Mouse (Mus musculus): ENCODE measurements around the gene Nav3.

The Nav3 gene

GRCm38 (mm10) chr10:109907206-109907605 lies 548.8 kb downstream of the Nav3 start:
- 73% methylated on average over 4 of the region's 4 CpGs for WGBS

- 68% methylated on average over 6 of the region's 6 CpGs for WGBS
Measured at GRCm38 (mm10) chr10:109906413-109906785, 549.6 kb downstream of the Nav3 start.

- 53% methylated on average over 9 of the region's 9 CpGs for WGBS
Measured at GRCm38 (mm10) chr10:109905649-109906412, 550.2 kb downstream of the Nav3 start.

GRCm38 (mm10) chr10:109904841-109905240 lies 551.2 kb downstream of the Nav3 start:
- WGBS: 47% methylated on average over 1 of the region's 1 CpGs

GRCm38 (mm10) chr10:109903701-109904555 lies 552.1 kb downstream of the Nav3 start:
- WGBS: 45% methylated on average over 17 of the region's 17 CpGs

- WGBS: 32% methylated on average over 4 of the region's 4 CpGs
Measured at GRCm38 (mm10) chr10:109903241-109903640, 552.8 kb downstream of the Nav3 start.

- 95% methylated on average over 3 of the region's 3 CpGs for WGBS
Measured at GRCm38 (mm10) chr10:109889171-109889475, 566.9 kb downstream of the Nav3 start.

- WGBS: 85% methylated on average over 11 of the region's 11 CpGs
Measured at GRCm38 (mm10) chr10:109888355-109889170, 567.4 kb downstream of the Nav3 start.

- 84% methylated on average over 3 of the region's 3 CpGs for WGBS
Measured at GRCm38 (mm10) chr10:109887160-109887559, 568.8 kb downstream of the Nav3 start.

GRCm38 (mm10) chr10:109876107-109876506 lies 579.9 kb downstream of the Nav3 start:
- 81% methylated on average over 4 of the region's 4 CpGs for WGBS

GRCm38 (mm10) chr10:109874652-109875311 lies 581.2 kb downstream of the Nav3 start:
- WGBS: 82% methylated on average over 5 of the region's 5 CpGs

- 76% methylated on average over 2 of the region's 2 CpGs for WGBS
Measured at GRCm38 (mm10) chr10:109866063-109866462, 589.9 kb downstream of the Nav3 start.

GRCm38 (mm10) chr10:109865391-109865790 lies 590.6 kb downstream of the Nav3 start:
- 49% methylated on average over 2 of the region's 2 CpGs for WGBS

GRCm38 (mm10) chr10:109864708-109865107 lies 591.3 kb downstream of the Nav3 start:
- 7% methylated on average over 4 of the region's 4 CpGs for WGBS

- WGBS: 22% methylated on average over 2 of the region's 2 CpGs
Measured at GRCm38 (mm10) chr10:109861275-109861674, 594.7 kb downstream of the Nav3 start.

GRCm38 (mm10) chr10:109858568-109858967 lies 597.4 kb downstream of the Nav3 start:
- 57% methylated on average over 2 of the region's 2 CpGs for WGBS

- WGBS: 50% methylated on average over 7 of the region's 7 CpGs
Measured at GRCm38 (mm10) chr10:109852392-109852791, 603.6 kb downstream of the Nav3 start.

- 82% methylated on average over 4 of the region's 4 CpGs for WGBS
Measured at GRCm38 (mm10) chr10:109847631-109848030, 608.4 kb downstream of the Nav3 start.

- WGBS: 36% methylated on average over 4 of the region's 4 CpGs
Measured at GRCm38 (mm10) chr10:109843661-109844060, 612.3 kb downstream of the Nav3 start.

- WGBS: 11% methylated on average over 18 of the region's 18 CpGs
Measured at GRCm38 (mm10) chr10:109832768-109833291, 623.2 kb downstream of the Nav3 start.

- 61% methylated on average over 5 of the region's 5 CpGs for WGBS
Measured at GRCm38 (mm10) chr10:109806782-109807493, 649.1 kb downstream of the Nav3 start.
